Mouse (Mus musculus): ENCODE measurements around the gene Pea15a. TPM values are rescaled to one million over a fixed set of nuclear protein-coding genes. Genes with fewer than 3 reads are reported as not detected.

Gene Pea15a
- polyA plus RNA-seq, 1 experiment from 2014 or later: 436 TPM

DNA sequence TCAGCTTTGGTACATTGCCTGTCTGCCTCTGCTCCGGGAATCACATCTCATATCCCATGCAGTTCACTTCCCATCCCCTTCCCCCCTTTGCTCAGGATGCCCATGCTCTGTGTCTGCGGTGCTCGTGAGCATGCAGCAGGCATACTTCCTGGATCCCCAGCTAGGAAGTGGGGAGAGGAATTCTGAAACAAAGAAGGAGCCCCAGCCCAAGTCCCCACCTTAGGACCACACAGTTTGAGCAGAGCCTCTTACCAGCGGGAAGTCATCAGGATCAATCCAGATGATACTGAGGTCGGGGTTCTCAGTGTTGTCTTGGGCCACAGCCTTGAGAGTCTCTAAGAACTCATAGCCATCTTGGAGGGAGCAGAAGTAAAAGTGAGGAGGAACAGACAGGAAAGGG lies 6.2 kb upstream of the Pea15a start:
- no peaks in the 10 kb centered on the region for H3K27me3 ChIP-seq (replicated peaks; ENCODE audit: control insufficient read depth, insufficient read depth, low read length)
- peaks cover 20% of the 10 kb centered on the region for H3K4me1 ChIP-seq (ENCODE audit: control insufficient read depth, insufficient read depth, low read length)
- no peak overlapping the region for H3K4me2 ChIP-seq (ENCODE audit: low read length)
- DNase-seq (ENCODE audit: low spot score) (no peak), ATAC-seq (no peak)
- 57% methylated on average over 5 of the region's 5 CpGs for WGBS
- no peak overlapping the region for H3K9ac ChIP-seq (ENCODE audit: low read length)
- 0 out of 2 replicates have a peak, but pooled peaks cover 4% of the 10 kb centered on the region for H3K36me3 ChIP-seq (ENCODE audit: control insufficient read depth, insufficient read depth, low read length)
- H3K4me3 ChIP-seq (ENCODE audit: low read depth, low read length): no peak overlapping the region
- no peak overlapping the region for H3K27ac ChIP-seq (ENCODE audit: low read depth, low read length)
- no peaks in the 10 kb centered on the region for H3K9me3 ChIP-seq (replicated peaks; ENCODE audit: control insufficient read depth, low read length)

GRCm38 (mm10) chr1:172207111-172207584 lies 544 bp upstream of the Pea15a start:
- H3K4me2 ChIP-seq (ENCODE audit: low read length): peak overlapping the region; percentile 79
- H3K36me3 ChIP-seq (ENCODE audit: control insufficient read depth, insufficient read depth, low read length): 0 out of 2 replicates have a peak, but pooled peaks cover 4% of the 10 kb centered on the region
- peak overlapping the region; percentile 71; the same call in 1 of the 2 replicates for H3K4me3 ChIP-seq (ENCODE audit: low read depth, low read length)
- peak overlapping the region; percentile 99 for H3K27ac ChIP-seq (ENCODE audit: low read depth, low read length)
- peak; percentile 70 for DNase-seq (ENCODE audit: low spot score)
- 12% methylated on average over 7 of the region's 7 CpGs for WGBS
- peaks cover 39% of the 10 kb centered on the region for H3K4me1 ChIP-seq (ENCODE audit: control insufficient read depth, insufficient read depth, low read length)
- no peaks in the 10 kb centered on the region for H3K9me3 ChIP-seq (replicated peaks; ENCODE audit: control insufficient read depth, low read length)
- H3K9ac ChIP-seq (ENCODE audit: low read length): peak overlapping the region; percentile 92; the same call in 1 of the 2 replicates
- peak; percentile 10 for ATAC-seq
- no peaks in the 10 kb centered on the region for H3K27me3 ChIP-seq (replicated peaks; ENCODE audit: control insufficient read depth, insufficient read depth, low read length)

GRCm38 (mm10) chr1:172205741-172206087 lies 890 bp downstream of the Pea15a start:
- Histone ChIP-seq H3K27me3 (replicated peaks; ENCODE audit: control insufficient read depth, insufficient read depth, low read length) (no peaks in the 10 kb centered on the region), H3K9ac (ENCODE audit: low read length) (peak overlapping the region; percentile 92), H3K27ac (ENCODE audit: low read depth, low read length) (peak overlapping the region; percentile 99), H3K4me2 (ENCODE audit: low read length) (peak overlapping the region; percentile 79), H3K36me3 (ENCODE audit: control insufficient read depth, insufficient read depth, low read length) (0 out of 2 replicates have a peak, but pooled peaks cover 6% of the 10 kb centered on the region), H3K4me1 (ENCODE audit: control insufficient read depth, insufficient read depth, low read length) (peaks cover 53% of the 10 kb centered on the region), H3K9me3 (replicated peaks; ENCODE audit: control insufficient read depth, low read length) (no peaks in the 10 kb centered on the region), H3K4me3 (ENCODE audit: low read depth, low read length) (peak overlapping the region; percentile 71)
- ATAC-seq (no peak), DNase-seq (ENCODE audit: low spot score) (no peak)
- 1% methylated on average over 3 of the region's 3 CpGs for WGBS

DNA sequence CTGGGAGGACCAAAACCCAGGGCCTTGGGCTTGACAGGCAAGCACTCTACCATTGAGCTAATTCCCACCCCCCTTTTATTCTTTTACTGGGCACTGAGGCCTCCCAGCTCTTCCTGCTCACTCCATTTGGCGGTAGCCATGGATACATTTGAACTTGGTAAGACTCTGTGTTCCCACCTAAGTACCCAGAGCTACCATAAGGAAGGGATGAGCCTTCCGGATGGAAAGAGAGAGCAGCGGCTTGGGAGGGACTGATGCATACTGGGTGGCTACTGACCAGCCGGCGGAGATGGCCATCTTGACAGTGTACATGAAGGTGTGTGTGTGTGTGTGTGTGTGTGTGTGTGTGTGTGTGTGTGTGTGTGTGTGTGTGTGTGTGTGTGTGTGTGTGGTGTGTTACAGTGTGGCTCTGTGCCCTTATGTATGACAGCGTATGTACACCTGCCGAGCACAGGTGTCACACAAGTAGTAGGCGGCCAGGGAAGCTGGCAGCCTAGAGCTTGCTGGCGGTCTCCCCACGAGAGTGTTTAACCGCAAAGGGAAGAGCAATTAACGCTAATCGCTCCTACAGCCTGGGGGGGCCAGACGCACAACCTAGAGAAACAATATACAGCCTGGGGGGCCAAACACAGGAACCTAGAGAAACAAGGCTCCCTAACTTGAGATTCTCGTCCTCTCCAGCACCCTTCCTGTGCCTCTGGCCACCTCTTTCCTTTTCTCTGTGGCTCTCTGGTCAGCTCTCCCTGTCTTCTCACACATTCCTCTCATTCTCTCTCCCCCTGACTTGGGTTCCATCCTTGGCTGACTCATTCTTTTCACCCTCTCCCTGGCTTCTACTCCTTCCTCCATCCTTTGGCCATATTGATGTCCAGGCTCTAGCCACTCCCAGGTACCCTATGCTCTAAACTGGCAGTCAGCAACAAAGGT lies 1.5 kb downstream of the Pea15a start:
- Histone ChIP-seq H3K4me2 (ENCODE audit: low read length) (peak overlapping the region; percentile 79), H3K4me3 (ENCODE audit: low read depth, low read length) (peak overlapping the region; percentile 71), H3K27me3 (replicated peaks; ENCODE audit: control insufficient read depth, insufficient read depth, low read length) (no peaks in the 10 kb centered on the region), H3K4me1 (ENCODE audit: control insufficient read depth, insufficient read depth, low read length) (peaks cover 58% of the 10 kb centered on the region), H3K27ac (ENCODE audit: low read depth, low read length) (peak overlapping the region; percentile 99), H3K9ac (ENCODE audit: low read length) (peak overlapping the region; percentile 92), H3K36me3 (ENCODE audit: control insufficient read depth, insufficient read depth, low read length) (peaks cover 7% of the 10 kb centered on the region), H3K9me3 (replicated peaks; ENCODE audit: control insufficient read depth, low read length) (no peaks in the 10 kb centered on the region)
- no peak for ATAC-seq
- peak; percentile 65 for DNase-seq (ENCODE audit: low spot score)
- WGBS: 9% methylated on average over 15 of the region's 15 CpGs

GRCm38 (mm10) chr1:172204033-172204813 lies 2.4 kb downstream of the Pea15a start:
- Histone ChIP-seq H3K4me1 (ENCODE audit: control insufficient read depth, insufficient read depth, low read length) (peaks cover 61% of the 10 kb centered on the region), H3K9ac (ENCODE audit: low read length) (peak overlapping the region; percentile 92), H3K36me3 (ENCODE audit: control insufficient read depth, insufficient read depth, low read length) (peaks cover 15% of the 10 kb centered on the region), H3K27me3 (replicated peaks; ENCODE audit: control insufficient read depth, insufficient read depth, low read length) (no peaks in the 10 kb centered on the region), H3K27ac (ENCODE audit: low read depth, low read length) (peak overlapping the region; percentile 99), H3K4me2 (ENCODE audit: low read length) (peak overlapping the region; percentile 79), H3K9me3 (replicated peaks; ENCODE audit: control insufficient read depth, low read length) (no peaks in the 10 kb centered on the region), H3K4me3 (ENCODE audit: low read depth, low read length) (peak overlapping the region; percentile 71)
- 2% methylated on average over 9 of the region's 9 CpGs for WGBS
- DNase-seq (ENCODE audit: low spot score): no peak
- no peak for ATAC-seq

DNA sequence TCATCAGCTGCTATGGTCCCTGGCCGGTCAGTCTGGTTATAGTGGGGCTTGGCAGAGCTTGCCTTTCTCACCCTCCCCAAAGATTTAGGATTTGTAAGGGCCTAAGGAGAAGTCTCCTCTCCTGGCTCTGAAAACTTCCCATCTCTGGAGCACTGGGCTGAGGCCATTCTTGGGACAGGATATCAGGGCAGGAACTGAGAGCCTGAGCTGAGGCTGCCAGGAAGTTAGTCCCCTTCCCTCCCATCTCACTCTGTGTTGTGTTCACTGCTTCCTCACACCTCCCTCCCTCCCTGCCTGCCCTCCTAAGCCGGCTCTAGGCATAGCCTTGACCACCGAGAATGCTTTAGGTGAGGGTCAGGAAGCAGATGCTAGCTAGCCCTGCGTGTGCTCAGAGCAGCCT lies 3.0 kb downstream of the Pea15a start:
- Histone ChIP-seq H3K36me3 (ENCODE audit: control insufficient read depth, insufficient read depth, low read length) (peaks cover 21% of the 10 kb centered on the region), H3K9ac (ENCODE audit: low read length) (peak overlapping the region; percentile 92), H3K4me3 (ENCODE audit: low read depth, low read length) (peak overlapping the region; percentile 71), H3K4me2 (ENCODE audit: low read length) (peak overlapping the region; percentile 79), H3K27ac (ENCODE audit: low read depth, low read length) (peak overlapping the region; percentile 99), H3K9me3 (replicated peaks; ENCODE audit: control insufficient read depth, low read length) (no peaks in the 10 kb centered on the region), H3K4me1 (ENCODE audit: control insufficient read depth, insufficient read depth, low read length) (peaks cover 61% of the 10 kb centered on the region), H3K27me3 (replicated peaks; ENCODE audit: control insufficient read depth, insufficient read depth, low read length) (no peaks in the 10 kb centered on the region)
- ATAC-seq: no peak
- WGBS: 4% methylated on average over 4 of the region's 4 CpGs
- no peak for DNase-seq (ENCODE audit: low spot score)

- ATAC-seq (peak; percentile 40), DNase-seq (ENCODE audit: low spot score) (peak; percentile 92)
- 7% methylated on average over 2 of the region's 2 CpGs for WGBS
- Histone ChIP-seq H3K36me3 (ENCODE audit: control insufficient read depth, insufficient read depth, low read length) (peaks cover 26% of the 10 kb centered on the region), H3K9ac (ENCODE audit: low read length) (peak overlapping the region; percentile 92), H3K4me3 (ENCODE audit: low read depth, low read length) (peak overlapping the region; percentile 71), H3K27ac (ENCODE audit: low read depth, low read length) (peak overlapping the region; percentile 99), H3K4me1 (ENCODE audit: control insufficient read depth, insufficient read depth, low read length) (peaks cover 61% of the 10 kb centered on the region), H3K4me2 (ENCODE audit: low read length) (peak overlapping the region; percentile 79), H3K9me3 (replicated peaks; ENCODE audit: control insufficient read depth, low read length) (no peaks in the 10 kb centered on the region), H3K27me3 (replicated peaks; ENCODE audit: control insufficient read depth, insufficient read depth, low read length) (no peaks in the 10 kb centered on the region)
Measured at GRCm38 (mm10) chr1:172202894-172203522, 3.6 kb downstream of the Pea15a start.

Data from forebrain, embryonic 14.5 days (tissue).